Mouse (Mus musculus) thymus, adult 18-20 months (tissue): ENCODE measurements around the gene Hnrnph2.

Experiments used
- DNase-seq, 2 experiments: peaks; one replicate each; pipeline ENCODE4 v3.0.0; 2022; ENCODE audit warnings: mixed read lengths in 2 of 2

Gene Hnrnph2

DNA sequence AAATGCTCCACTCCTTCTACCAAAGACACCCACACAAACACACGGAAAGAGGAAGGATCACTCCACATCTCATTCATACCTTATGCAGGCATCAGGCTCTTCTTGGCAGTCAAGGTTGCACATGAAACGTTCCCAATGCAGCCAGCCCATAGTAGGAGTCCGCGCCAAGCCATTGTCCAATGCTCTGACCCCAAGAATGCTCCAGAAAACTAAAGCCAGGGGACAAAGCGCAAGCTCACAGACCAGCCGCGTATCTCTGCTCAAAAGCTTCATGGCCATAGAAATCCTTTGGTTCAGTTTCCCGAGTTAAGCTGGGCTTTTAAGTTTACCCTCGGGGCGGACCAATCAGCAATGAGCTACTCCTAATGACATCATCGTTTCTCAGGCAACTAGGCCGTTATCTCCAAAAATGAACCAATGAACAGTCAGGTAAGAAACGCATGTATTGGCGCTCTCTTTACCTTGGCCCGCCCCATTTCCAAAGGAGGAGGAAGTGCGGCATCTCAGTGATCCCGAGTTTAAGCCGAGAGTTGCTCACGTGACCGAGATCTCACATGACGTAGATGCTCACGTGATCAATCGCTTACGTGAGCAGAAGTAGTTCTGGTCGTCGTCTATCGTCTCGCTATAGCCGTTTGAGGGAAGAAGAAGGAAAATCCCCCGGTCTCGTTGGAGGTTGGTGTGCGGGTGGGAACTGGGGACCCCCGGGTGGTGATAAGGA, at the start of gene Hnrnph2, which contains the start of gene Gla:
Hnrnph2 (plus strand) TSS at position 521 of the 721 bp plus-strand sequence.
Gla (minus strand) TSS at position 467 of the 721 bp plus-strand sequence.
- DNase-seq = peak; percentile 76 to 85

DNA sequence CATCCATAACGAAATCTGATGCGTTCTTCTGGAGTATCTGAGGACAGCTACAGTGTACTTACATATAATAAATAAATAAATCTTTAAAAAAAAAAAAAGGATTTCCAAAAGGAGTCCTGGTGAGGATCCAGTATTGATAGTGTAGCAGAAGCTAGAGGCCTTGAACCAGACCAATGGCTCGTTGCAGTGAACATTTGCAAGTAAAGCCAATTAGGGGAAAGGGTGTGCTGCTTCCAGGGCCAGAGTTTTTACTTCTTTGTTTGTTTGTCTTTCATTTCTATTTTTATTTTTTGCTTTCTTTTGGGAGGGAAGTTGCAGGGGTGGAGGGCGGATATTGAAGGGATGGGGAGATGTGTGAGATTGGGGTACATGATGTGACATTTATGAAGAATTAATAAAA, 47.7 kb upstream of the Hnrnph2 start:
- no peak for DNase-seq

DNA sequence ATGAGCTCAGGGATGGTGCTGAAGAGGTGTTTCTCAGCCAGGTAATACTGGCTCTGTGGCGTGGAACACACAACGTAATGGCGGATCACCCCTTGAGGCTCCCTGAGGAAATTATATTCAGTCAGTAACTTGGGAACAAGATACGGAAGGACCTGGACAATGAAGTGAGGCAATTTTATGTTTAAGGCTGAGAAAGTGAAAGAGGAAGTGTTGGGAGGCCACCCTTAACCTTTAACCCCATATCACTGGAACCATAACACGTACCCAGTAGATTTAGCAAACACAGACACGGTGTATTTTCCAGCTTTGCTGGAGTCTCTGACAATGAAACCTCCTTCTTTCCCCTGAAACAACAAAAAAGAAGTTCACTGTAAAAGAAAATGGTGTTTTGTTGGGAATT, 46.6 kb upstream of the Hnrnph2 start:
- DNase-seq = no peak

DNA sequence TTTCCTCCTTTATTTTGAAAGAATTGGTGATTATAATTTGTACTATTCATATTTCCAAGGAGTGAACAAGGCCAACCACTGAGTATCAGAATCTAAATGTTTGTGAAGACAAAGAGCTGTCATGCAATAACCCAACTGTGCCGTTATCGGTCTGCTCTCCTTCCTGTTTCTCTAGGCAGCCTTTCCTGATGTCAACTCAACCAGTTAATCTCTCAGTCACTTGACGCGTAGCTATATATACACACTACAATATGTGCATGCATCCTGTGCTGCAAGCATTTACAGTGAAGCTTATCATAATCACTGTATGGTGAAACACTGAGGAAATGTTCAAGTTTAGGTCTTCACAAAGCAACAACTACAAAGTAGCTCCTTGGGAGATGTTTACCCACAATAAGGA, 36.7 kb upstream of the Hnrnph2 start:
- DNase-seq = no peak

DNA sequence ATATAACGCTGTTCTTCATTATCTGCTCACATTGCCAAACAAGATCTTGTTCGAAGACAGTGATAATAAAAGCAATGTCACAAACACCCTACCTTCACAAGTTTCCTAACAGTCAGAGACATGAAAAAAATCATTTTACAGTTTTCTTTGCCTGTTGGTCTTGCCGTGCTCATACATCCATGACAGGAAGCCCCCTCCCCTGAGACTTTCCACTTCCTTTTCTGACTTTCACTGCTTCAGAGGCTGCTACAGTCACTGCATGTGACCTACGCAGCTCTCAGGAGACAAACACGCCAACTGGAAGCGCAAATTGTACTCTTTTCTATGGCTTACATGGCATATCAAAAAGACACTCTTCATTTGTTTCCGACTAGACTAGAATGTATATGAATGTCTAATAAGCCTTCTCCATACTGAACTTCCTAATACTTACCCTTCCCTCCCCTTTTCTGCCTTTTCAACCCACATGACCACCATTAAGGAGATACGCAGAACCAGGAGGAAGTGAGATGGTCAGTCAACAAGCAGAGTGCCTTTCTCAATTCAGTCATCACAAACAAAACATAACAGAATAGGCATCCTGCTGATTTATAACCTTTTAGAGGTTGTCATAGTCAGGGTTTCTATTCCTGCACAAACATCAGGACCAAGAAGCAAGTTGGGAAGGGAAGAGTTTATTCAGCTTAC, 34.3 kb upstream of the Hnrnph2 start:
- peak in 1 of 2 experiments; percentile 24 for DNase-seq

DNA sequence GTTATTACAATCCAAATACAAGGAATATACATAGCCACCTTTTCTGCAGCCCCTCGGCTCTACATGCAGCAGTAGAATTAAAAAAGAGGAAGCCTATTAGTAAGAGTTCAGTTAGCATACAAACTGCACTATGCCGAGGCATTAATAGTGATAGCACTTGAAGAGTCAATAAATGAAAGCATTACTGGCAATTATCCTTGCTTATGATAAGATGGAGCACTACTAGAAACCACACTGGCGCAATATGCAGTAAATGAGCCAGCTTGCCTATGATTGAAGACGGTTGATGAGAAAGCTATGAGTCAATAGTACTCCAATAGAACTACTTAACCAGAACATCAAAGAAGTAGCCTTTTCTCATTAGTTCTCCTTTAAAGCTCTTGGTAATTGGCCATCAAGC, 23.1 kb upstream of the Hnrnph2 start:
- DNase-seq = no peak

DNA sequence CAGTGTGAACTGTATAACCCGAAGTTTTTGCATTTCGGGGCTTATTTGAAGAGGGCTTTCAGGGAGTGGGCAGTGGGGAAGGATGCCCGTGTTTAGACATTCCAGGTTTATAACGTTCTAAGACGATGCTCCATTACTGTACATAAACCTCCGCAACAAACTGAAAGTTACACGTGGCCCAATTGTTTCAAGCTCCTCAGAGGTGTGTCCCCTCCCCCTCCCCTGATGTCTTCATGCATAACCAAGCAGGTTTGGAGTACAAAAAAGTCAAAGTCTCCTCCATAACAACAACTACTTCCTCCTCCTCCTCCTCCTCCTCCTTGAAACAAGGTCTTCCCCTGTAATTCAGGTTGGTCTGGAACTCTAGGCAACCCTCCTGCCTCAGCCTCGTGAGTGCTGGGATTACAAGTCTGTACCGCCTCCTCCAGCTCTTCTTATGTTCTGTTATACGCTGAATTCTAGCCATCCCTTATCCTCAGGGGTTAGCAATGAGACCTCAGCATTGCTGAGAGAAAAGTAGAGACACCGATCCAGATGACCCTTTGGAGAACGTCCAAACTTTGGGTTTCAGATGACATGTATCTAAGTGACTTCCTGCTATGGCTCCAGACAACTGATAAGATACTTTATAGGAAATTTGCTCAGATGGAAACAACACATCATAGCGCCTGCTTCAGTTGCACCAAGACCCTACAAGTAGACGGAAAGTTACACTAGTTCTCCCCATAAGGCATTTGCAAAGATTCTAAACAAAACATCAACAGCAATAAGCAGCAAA, 20.3 kb upstream of the Hnrnph2 start:
- DNase-seq = no peak

DNA sequence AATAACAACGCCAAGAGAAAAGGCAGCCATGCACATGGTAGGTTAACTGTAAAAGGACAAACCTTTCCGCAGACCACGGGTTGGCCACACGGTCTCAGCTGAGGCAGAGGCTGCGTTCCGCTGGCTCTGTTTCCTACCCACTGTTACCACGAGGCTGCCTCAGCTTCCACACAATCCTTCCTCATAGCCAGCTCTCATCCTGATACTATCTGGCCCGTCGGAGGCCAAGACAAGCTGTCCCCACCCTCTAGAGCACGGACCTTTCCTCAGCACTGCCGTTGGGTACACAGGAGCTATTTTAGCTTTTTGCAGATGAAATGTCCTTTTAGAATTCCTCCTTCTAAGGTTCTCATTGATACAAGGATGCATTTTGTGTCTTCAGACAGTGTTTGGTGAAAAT, 18.7 kb upstream of the Hnrnph2 start:
- no peak for DNase-seq

DNA sequence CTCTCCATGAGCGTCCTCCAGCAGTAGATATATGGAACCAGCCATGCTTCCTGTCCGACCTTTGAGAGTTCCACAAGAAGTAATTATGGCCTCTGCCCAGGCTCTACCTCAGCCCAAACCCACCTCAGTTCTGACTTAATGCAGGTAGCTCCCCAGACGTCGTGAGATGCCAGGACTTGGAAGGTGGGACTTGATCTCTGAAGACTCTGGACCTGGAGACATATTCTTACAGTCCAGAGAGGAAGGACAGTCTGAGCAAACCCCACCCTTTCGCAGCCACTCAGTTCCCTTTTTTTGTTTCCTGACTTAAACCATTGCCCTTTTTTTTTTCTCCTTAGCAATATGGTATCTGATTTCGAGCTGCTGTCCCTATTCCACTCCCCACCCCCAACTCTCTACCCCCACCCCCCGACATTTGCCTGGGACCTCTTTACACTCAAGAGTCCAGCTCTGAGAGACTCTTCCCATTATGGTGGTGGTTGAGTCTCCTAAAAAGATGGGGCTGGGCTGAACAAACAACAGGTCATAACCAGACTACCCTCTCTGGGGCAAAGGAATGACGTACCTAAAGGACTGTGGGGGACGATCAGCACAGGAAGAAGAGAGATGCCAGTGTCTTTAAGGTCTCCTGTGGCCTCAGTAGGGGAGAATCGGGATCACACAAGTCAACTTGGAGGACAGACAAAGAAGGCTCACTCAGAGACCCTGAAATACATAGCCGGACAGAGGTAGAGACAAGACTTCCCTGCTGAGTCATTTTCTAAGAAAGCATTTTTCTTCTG, 17.9 kb upstream of the Hnrnph2 start, which contains the start of gene Btk:
Btk (minus strand) TSS at position 683 of the 782 bp plus-strand sequence.
- DNase-seq = no peak

DNA sequence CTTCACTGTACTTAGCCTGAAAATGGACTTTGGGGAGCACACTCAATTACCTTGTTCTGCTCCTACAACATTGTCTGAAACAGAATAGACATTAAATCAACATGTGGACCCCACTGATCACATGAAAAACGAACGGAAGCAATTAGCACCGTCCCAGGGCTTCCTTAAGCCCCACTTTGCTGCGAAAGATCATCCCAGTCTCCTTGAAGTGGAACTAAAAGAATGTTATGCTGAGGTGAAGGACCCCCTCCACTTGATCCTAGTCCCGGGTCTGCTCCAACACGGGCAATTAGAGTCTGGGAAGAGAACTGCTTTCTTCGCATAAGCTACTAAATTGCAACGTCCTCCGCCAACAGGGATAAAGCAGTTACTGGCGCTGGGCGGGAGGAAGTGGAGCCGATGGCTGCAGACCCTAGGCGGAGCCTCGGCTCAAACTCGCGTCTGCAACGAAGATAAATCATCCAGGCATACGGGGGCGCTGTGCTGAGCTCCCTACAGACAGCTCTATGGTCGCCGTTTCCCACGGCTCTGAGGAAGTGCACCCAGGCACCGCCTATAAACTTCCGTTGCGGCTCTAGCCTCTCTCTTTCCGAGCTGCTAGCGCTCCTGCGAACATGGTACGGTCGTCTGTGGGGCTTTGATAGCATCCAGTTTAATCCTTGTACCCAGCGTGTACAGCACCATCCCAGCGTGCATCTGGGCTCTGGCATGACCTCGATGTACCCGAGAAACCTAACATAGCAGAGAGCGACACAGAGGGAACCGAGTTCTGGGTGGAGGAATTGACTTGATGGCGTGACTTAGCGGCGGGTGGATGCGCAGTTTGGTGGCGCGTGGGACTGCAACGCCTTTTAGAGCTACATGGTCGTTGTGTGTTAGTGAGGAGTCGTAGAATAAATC, 15.6 kb upstream of the Hnrnph2 start, which contains the start of gene Rpl36a:
Rpl36a (plus strand) TSS at position 552 of the 900 bp plus-strand sequence.
- peak; percentile 80 to 85 for DNase-seq

DNA sequence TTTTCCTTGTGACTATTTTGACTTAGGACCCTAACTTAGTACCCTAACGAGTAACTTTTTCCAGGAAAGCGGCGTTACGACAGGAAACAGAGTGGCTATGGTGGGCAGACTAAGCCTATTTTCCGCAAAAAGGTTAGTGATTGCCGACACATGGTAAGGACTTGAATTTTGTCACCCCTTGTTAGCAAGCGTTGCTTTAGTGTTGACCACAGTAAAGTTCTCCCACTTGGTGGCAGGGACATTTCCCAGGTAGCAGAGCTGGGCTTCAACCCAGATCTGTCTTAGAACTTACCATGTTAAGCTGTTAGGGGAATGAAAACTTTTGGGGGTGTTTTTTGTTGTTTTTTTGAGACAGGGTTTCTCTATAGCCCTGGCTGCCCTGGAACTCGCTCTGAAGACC, 14.5 kb upstream of the Hnrnph2 start:
- no peak for DNase-seq

DNA sequence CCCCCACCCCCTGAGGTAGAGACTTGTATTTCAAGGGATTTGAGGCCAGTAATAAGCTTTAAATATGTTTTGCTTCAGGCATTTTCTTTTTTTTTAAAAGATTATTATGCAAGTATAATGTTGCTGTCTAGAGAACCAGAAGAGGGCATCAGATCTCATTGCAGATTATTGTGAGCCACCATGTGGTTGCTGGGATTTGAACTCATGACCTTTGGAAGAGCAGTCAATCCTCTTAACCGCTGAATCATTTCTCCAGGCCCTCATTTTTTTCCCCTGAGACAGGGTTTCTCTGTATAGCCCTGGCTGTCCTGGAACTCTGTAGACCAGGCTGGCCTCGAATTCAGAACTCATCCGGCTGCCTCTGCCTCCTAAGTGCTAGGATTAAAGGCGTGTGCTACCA, 12.7 kb upstream of the Hnrnph2 start:
- no peak for DNase-seq

DNA sequence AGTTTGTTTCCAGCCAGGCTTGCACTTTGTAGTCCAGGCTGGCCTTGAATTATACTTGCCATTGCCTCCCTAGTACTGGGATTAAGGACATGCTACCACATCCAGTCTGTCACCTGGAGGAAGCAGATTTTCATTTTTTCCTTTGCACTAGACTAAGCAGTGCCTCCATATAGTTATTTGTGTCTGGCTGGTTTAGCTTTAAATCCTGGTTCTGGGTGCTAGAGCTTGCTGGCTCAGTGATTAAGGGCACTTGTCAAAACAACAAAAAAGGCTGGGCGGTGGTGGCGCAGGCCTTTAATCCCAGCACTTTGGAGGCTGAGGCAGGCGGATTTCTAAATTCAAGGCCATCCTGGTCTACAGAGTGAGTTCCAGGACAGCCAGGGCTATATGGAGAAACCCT, 12.0 kb upstream of the Hnrnph2 start:
- DNase-seq = no peak

DNA sequence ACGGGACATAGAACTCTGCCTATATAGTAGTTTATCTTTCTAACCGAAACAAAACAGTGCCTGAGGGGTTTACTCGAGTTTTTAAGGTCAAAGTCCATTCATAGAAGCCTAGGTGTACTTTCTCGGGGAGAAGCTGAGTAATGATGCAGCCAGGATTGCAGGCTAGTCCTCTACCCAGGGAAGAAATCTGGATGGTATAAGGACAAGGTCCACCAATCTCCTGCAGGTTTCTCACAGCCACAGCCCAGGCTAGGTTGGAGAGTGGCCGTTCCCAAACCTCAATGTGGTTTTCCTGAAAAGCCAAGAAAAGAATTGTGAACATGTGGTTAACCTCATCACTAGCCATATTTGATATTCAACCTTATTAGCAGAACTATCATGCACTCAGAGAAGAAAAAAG, 11.1 kb upstream of the Hnrnph2 start:
- DNase-seq = no peak

DNA sequence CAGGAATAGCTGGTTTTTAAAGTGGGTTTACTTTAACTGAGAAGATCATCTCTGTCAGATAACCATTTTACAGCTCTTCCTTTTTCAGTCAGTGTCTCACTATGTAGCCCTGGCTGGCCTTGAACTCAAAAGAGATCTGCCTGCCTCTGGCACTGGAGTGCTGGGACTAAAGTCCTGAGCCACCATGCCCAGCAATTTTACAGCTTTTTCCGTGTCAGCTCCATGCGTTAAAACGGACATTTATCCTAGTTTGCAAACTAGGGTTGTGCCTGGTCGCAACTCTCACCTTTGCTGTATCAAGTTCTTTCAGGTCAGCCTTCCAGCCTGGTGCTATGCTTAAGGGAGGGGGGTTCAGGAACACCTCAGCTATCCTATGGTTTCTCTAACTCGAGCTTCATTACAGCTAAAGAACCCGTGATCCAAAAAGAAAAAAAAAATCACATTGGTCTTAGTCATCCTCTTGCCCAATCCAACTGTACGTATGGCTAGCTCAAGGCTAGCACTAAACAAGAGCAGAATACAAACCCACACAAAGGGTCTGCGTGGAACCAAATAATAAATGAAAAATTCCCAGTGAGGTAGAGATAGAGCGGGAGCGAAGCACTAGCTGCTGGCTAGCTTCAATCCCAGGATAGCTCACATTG, 935 bp upstream of the Hnrnph2 start:
- DNase-seq = no peak

DNA sequence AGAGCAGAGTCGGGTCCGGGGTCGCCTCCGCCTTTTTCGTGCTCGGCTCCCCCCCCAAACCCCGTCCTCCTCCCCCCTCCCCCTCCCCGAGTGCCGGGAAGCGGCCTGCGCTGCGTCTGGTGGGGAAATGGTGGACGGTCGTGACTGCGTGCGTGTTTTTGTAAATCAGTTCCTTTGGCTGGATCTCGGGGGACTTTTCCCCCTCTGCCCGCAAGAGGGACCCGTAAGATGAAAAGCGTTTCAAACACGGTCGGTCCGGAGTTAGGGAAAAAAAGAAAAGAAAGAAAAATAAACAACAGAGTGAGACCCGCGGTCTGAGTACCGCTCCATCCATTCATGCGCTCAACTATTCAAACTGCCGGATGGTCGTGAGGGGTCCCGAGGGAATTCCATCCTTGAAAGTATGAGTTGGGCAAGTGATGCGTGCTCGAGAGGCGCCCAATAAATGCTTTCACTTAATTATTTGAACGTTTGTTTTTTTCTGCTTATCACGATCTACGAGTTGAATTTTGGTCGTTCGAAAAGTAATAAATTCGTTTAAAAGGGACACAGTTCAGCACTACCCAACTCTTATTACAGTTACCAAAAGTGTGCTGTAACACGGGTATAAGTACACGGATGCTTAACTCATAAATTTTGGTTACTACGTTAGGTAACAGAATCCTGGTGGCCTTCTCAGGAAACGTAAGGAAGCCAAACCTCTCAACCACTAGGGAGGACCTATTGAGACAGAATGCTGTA, 571 bp downstream of the Hnrnph2 start:
- no peak for DNase-seq

DNA sequence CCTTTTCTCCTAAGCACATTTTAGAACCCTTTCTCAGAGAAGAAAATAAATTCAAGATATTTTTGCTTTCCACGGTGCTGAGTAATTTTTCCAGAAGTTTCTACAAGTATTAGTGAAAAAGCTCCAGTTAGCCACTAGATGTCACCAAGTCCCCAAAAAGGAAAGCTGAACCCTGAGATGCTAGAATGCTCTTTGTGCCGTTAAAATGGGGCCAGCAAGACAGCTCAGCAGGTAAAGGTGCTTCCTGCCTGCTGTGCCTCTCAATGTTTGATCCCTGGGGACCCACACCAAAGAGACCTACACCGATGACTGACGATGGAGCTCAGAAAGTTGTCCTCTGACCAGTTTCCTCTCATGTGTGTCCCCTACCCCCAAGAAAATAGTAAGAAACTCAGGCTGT, 8.5 kb downstream of the Hnrnph2 start:
- DNase-seq = no peak

DNA sequence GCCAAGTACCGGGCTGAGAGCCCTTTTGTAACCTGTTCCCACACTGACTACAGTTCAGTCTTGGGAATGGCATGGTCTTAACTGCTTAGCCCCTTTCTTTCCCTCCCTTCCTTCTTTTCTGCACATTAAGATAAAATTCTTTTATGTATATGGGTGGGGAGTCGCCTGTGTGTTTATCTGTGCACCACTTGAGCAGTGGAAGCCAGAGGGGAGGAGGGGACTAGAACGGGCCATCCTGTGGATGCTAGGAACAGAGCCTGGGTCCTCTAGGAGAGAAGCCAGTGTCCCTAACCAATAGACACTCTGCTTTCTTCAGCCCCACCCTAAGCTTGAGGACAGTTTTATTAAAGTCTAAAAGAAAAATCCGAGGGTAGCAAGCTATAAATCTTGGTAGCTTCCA, 10.0 kb downstream of the Hnrnph2 start:
- no peak for DNase-seq

DNA sequence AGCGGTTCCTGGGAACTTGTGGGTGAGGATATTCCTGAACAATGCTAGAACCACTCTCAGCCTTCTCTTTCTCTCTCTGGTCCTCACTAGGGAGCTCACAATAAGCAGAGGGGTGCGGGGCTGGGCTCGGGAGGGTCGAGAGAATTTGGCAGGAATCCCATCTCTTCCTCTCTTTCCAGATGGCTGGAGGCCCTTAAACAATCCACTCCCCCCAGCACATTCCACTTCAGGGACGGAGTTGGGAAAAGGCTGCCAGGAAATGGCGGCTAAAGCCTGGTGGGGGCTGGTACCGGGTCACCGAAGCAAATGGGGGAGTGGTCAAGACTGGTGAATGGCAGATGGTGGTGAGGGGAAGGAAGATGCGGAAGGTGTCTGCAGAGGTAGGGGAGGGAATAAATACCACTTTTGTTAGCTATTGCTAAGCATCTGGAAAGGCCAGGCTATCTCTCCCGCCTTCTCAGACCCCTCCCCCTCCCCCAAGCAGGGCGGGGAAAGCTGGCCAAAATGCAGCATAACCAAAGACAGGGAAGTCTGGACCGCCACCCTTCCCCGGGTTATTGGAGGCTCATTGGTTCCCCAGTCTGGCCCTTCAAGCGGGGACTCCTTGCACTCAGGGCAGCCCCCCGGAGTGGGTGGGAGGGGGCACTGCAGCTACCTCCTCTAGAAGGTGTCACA, 11.4 kb downstream of the Hnrnph2 start:
- DNase-seq = no peak

DNA sequence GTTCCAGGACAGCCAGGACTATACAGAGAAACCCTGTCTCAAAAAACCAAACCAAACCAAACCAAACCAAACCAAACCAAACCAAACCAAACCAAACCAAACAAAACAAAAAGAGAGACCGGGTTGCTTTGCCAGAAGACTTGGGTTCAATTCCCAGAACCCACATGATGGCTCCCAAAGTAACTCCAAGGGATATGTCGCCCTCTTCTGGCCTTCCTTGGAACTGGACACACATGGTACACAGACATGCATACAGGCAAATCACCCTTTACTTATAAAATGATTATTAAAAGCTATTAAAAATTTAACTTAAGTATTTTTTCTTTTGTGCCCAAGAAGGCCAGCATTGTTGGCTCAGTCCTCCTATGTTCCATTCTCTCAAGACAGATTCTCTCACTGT, 13.3 kb downstream of the Hnrnph2 start:
- DNase-seq = no peak
